ENCODE assay signal across 12 mouse cellular contexts in the genomic region with DNA sequence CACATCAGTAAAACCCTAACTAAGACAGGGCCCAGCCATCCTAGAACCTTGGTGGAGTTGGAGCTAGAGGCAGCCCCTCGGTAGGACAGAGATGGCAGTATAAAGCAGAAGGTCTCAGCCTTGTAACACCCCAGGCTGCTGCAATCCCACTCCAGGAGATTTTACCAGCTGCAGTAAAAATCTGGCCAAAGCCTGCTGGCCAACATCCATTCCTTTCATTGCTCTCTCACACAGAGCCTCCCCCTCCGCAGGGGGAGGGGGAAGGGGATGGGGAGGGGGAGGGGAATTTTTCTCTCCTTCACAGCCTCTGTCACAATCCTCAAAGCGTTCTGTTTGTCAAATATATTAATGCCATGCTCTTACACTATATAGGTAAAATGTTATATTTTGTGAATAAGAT. TPM values are rescaled to one million over a fixed set of nuclear protein-coding genes. Genes with fewer than 3 reads are reported as not detected.
A peak's percentile ranks its signal among the peaks of the same experiment; 100 is the strongest.
DNase-seq lines count a peak whose midpoint lies in the region; ATAC-seq lines count a peak whose summit lies in the region.
"Had no signal": no experiment of that assay in that cellular context is flagged by ENCODE, and none has a peak within 500 bp of the region (broad histone marks: within the 10 kb centered on the region; RNA-seq: fewer than 3 reads in every experiment).

No protein-coding gene starts in this region.

- peaks cover 9% of the 10 kb centered on the region for H3K4me1 ChIP-seq in forebrain, embryonic 13.5 days
- H3K4me1 ChIP-seq in forebrain, embryonic 11.5 days (replicated peaks; ENCODE audit: control insufficient read depth, insufficient read depth, low read length) = 0 out of 2 replicates have a peak, but pooled peaks cover 2% of the 10 kb centered on the region
- peaks cover 8% of the 10 kb centered on the region for H3K4me1 ChIP-seq in neural tube, embryonic 11.5 days (ENCODE audit: control insufficient read depth, insufficient read depth, low read length)
- 0 out of 2 replicates have a peak, but pooled peaks cover 3% of the 10 kb centered on the region for H3K4me1 ChIP-seq in hindbrain, embryonic 16.5 days (ENCODE audit: control insufficient read depth, insufficient read depth, low read depth, low read length)
- H3K4me1 ChIP-seq in neural tube, embryonic 15.5 days = 0 out of 2 replicates have a peak, but pooled peaks cover 3% of the 10 kb centered on the region
- no peaks in the 10 kb centered on the region for H3K4me1 ChIP-seq in intestine, embryonic 16.5 days (ENCODE audit: control insufficient read depth, insufficient read depth, low read length)

- ATAC-seq in forebrain, embryonic 13.5 days = peak; percentile 34; the same call in 1 of the 2 replicates
- no peak for ATAC-seq in forebrain, embryonic 11.5 days (replicated peaks; ENCODE audit: low FRiP score)
- peak; percentile 52 for ATAC-seq in neural tube, embryonic 11.5 days (ENCODE audit: insufficient read depth, low FRiP score, low TSS enrichment)
- ATAC-seq in hindbrain, embryonic 16.5 days = peak; percentile 62
- ATAC-seq in neural tube, embryonic 15.5 days (ENCODE audit: low FRiP score) = peak; percentile 64; the same call in 1 of the 2 replicates
- ATAC-seq in intestine, embryonic 16.5 days = no peak
- ATAC-seq in megakaryocyte, adult 5-6 weeks (ENCODE audit: poor library complexity, severe bottlenecking) = no peak

- H3K9me3 ChIP-seq in forebrain, embryonic 13.5 days (replicated peaks) = no peaks in the 10 kb centered on the region
- H3K9me3 ChIP-seq in forebrain, embryonic 11.5 days (ENCODE audit: control insufficient read depth, low read length) = no peaks in the 10 kb centered on the region
- H3K9me3 ChIP-seq in neural tube, embryonic 11.5 days (ENCODE audit: control insufficient read depth, low read length) = no peaks in the 10 kb centered on the region
- no peaks in the 10 kb centered on the region for H3K9me3 ChIP-seq in hindbrain, embryonic 16.5 days (ENCODE audit: control insufficient read depth, low read length)
- no peaks in the 10 kb centered on the region for H3K9me3 ChIP-seq in neural tube, embryonic 15.5 days (replicated peaks)
- no peaks in the 10 kb centered on the region for H3K9me3 ChIP-seq in intestine, embryonic 16.5 days (ENCODE audit: control insufficient read depth, low read length)

- H3K4me3 ChIP-seq in forebrain, embryonic 13.5 days = no peak overlapping the region
- H3K4me3 ChIP-seq in forebrain, embryonic 11.5 days (ENCODE audit: low read depth, low read length) = no peak overlapping the region
- H3K4me3 ChIP-seq in neural tube, embryonic 11.5 days (ENCODE audit: low read depth, low read length) = no peak overlapping the region
- H3K4me3 ChIP-seq in hindbrain, embryonic 16.5 days (ENCODE audit: low read length) = no peak overlapping the region
- H3K4me3 ChIP-seq in neural tube, embryonic 15.5 days (replicated peaks) = no peak overlapping the region
- no peak overlapping the region for H3K4me3 ChIP-seq in intestine, embryonic 16.5 days (ENCODE audit: low read length)

- H3K9ac ChIP-seq in forebrain, embryonic 13.5 days = no peak overlapping the region
- no peak overlapping the region for H3K9ac ChIP-seq in forebrain, embryonic 11.5 days (ENCODE audit: low read length)
- no peak overlapping the region; the same call in 1 of the 2 replicates for H3K9ac ChIP-seq in neural tube, embryonic 11.5 days (ENCODE audit: low read length)
- H3K9ac ChIP-seq in hindbrain, embryonic 16.5 days (ENCODE audit: low read depth, low read length) = no peak overlapping the region
- H3K9ac ChIP-seq in neural tube, embryonic 15.5 days (replicated peaks) = no peak overlapping the region
- no peak overlapping the region for H3K9ac ChIP-seq in intestine, embryonic 16.5 days (ENCODE audit: low read depth, low read length)

- no peaks in the 10 kb centered on the region for H3K27me3 ChIP-seq in forebrain, embryonic 13.5 days
- no peaks in the 10 kb centered on the region for H3K27me3 ChIP-seq in forebrain, embryonic 11.5 days (ENCODE audit: control insufficient read depth, insufficient read depth, low read length)
- no peaks in the 10 kb centered on the region for H3K27me3 ChIP-seq in neural tube, embryonic 11.5 days (ENCODE audit: control insufficient read depth, insufficient read depth, low read length)
- no peaks in the 10 kb centered on the region for H3K27me3 ChIP-seq in hindbrain, embryonic 16.5 days (replicated peaks; ENCODE audit: control insufficient read depth, insufficient read depth, low read length)
- no peaks in the 10 kb centered on the region for H3K27me3 ChIP-seq in neural tube, embryonic 15.5 days (replicated peaks)
- no peaks in the 10 kb centered on the region for H3K27me3 ChIP-seq in intestine, embryonic 16.5 days (replicated peaks; ENCODE audit: control insufficient read depth, insufficient read depth, low read length)

- H3K27ac ChIP-seq in forebrain, embryonic 13.5 days = no peak overlapping the region
- no peak overlapping the region for H3K27ac ChIP-seq in forebrain, embryonic 11.5 days (ENCODE audit: low read depth, low read length)
- H3K27ac ChIP-seq in neural tube, embryonic 11.5 days (ENCODE audit: low read depth, low read length) = no peak overlapping the region
- no peak overlapping the region for H3K27ac ChIP-seq in hindbrain, embryonic 16.5 days (ENCODE audit: low read depth, low read length)
- H3K27ac ChIP-seq in neural tube, embryonic 15.5 days (replicated peaks) = 0 out of 2 replicates have a peak overlapping the region, but pooled peaks have one; percentile 18
- H3K27ac ChIP-seq in intestine, embryonic 16.5 days (ENCODE audit: low read length) = no peak overlapping the region

- peaks cover 27% of the 10 kb centered on the region for H3K36me3 ChIP-seq in forebrain, embryonic 13.5 days (ENCODE audit: poor library complexity, severe bottlenecking)
- H3K36me3 ChIP-seq in forebrain, embryonic 11.5 days (ENCODE audit: control insufficient read depth, insufficient read depth, low read length) = no peaks in the 10 kb centered on the region; the same call in 1 of the 2 replicates
- peaks cover 2% of the 10 kb centered on the region; the same call in 1 of the 2 replicates for H3K36me3 ChIP-seq in neural tube, embryonic 11.5 days (ENCODE audit: control insufficient read depth, insufficient read depth, low read length)
- H3K36me3 ChIP-seq in hindbrain, embryonic 16.5 days (ENCODE audit: control insufficient read depth, insufficient read depth, low read length) = peaks cover 9% of the 10 kb centered on the region
- peaks cover 16% of the 10 kb centered on the region for H3K36me3 ChIP-seq in neural tube, embryonic 15.5 days
- 0 out of 2 replicates have a peak, but pooled peaks cover 5% of the 10 kb centered on the region for H3K36me3 ChIP-seq in intestine, embryonic 16.5 days (ENCODE audit: control insufficient read depth, insufficient read depth, low read length)

- no peak for DNase-seq in forebrain, embryonic 11.5 days (ENCODE audit: low spot score)
- DNase-seq in neural tube, embryonic 11.5 days (ENCODE audit: low spot score) = no peak
- no peak for DNase-seq in neural tube, embryonic 10.5 days (ENCODE audit: extremely low spot score, low spot score)
- DNase-seq: B cell, adult 2 months; cerebellum, adult 18-20 months; kidney, adult 18-20 months had no signal

- H3K4me2 ChIP-seq in forebrain, embryonic 13.5 days = no peak overlapping the region
- no peak overlapping the region for H3K4me2 ChIP-seq in forebrain, embryonic 11.5 days (ENCODE audit: low read depth, low read length, severe bottlenecking)
- no peak overlapping the region for H3K4me2 ChIP-seq in neural tube, embryonic 11.5 days (ENCODE audit: low read depth)
- no peak overlapping the region for H3K4me2 ChIP-seq in hindbrain, embryonic 16.5 days (ENCODE audit: low read length)
- no peak overlapping the region for H3K4me2 ChIP-seq in neural tube, embryonic 15.5 days
- no peak overlapping the region for H3K4me2 ChIP-seq in intestine, embryonic 16.5 days (ENCODE audit: low read depth, low read length)

- 45% methylated on average over 2 of the region's 3 CpGs for WGBS in forebrain, embryonic 13.5 days
- WGBS in forebrain, embryonic 11.5 days = 41% methylated on average over 3 of the region's 3 CpGs
- WGBS in neural tube, embryonic 11.5 days = 10% methylated on average over 3 of the region's 3 CpGs
- WGBS in hindbrain, embryonic 16.5 days = 23% methylated on average over 2 of the region's 3 CpGs
- 6% methylated on average over 3 of the region's 3 CpGs for WGBS in neural tube, embryonic 15.5 days
- WGBS in intestine, embryonic 16.5 days = 43% methylated on average over 2 of the region's 3 CpGs

RNA-seq across cellular contexts. Expression of gene Plrg1, which starts 21.2 kb away (rescaled TPM):
- polyA plus RNA-seq in forebrain, embryonic 13.5 days (2015; fragmentation: Nextera tagmentation; extraction: Ambion mirVana) = 121 and 123 TPM in 2 replicates
- polyA plus RNA-seq in forebrain, embryonic 11.5 days (2014; fragmentation: Nextera tagmentation; extraction: Ambion mirVana) = 129 and 135 TPM in 2 replicates
- polyA plus RNA-seq in neural tube, embryonic 11.5 days (2014; fragmentation: Nextera tagmentation; extraction: Ambion mirVana) = 141 and 149 TPM in 2 replicates
- polyA plus RNA-seq in hindbrain, embryonic 16.5 days (2015; fragmentation: Nextera tagmentation; extraction: Ambion mirVana) = 95.2 and 95.7 TPM in 2 replicates
- polyA plus RNA-seq in neural tube, embryonic 15.5 days (2015; fragmentation: Nextera tagmentation; extraction: Ambion mirVana) = 92.6 and 97.6 TPM in 2 replicates
- polyA plus RNA-seq in intestine, embryonic 16.5 days (2015; fragmentation: Nextera tagmentation; extraction: Ambion mirVana) = 81.0 and 87.1 TPM in 2 replicates
- total RNA-seq in megakaryocyte, adult 5-6 weeks (2015) = 34.9 and 44.2 TPM in 2 replicates
- total RNA-seq in megakaryocyte, adult 5-6 weeks (2017) = 48.3 and 59.0 TPM in 2 replicates

RNA-seq across cellular contexts. Expression of gene Fgb, which starts 26.9 kb away (rescaled TPM):
- polyA plus RNA-seq in forebrain, embryonic 13.5 days (2015; fragmentation: Nextera tagmentation; extraction: Ambion mirVana) = 0.37 TPM in 1 of 2 replicates, not detected in the other
- not detected in 2 replicates for polyA plus RNA-seq in forebrain, embryonic 11.5 days (2014; fragmentation: Nextera tagmentation; extraction: Ambion mirVana)
- polyA plus RNA-seq in neural tube, embryonic 11.5 days (2014; fragmentation: Nextera tagmentation; extraction: Ambion mirVana) = 0.08 and 0.16 TPM in 2 replicates
- not detected in 2 replicates for polyA plus RNA-seq in hindbrain, embryonic 16.5 days (2015; fragmentation: Nextera tagmentation; extraction: Ambion mirVana)
- 0.20 and 1.1 TPM in 2 replicates for polyA plus RNA-seq in neural tube, embryonic 15.5 days (2015; fragmentation: Nextera tagmentation; extraction: Ambion mirVana)
- polyA plus RNA-seq in intestine, embryonic 16.5 days (2015; fragmentation: Nextera tagmentation; extraction: Ambion mirVana) = 10.5 and 13.7 TPM in 2 replicates
- not detected in 2 replicates for total RNA-seq in megakaryocyte, adult 5-6 weeks (2015)
- total RNA-seq in megakaryocyte, adult 5-6 weeks (2017) = not detected in 2 replicates
- polyA plus RNA-seq: spleen, adult 2 months had no signal

RNA-seq across cellular contexts. Expression of gene Fga, which starts 50.7 kb away (rescaled TPM):
- 1.00 TPM in 1 of 2 replicates, not detected in the other for polyA plus RNA-seq in forebrain, embryonic 13.5 days (2015; fragmentation: Nextera tagmentation; extraction: Ambion mirVana)
- not detected in 2 replicates for polyA plus RNA-seq in forebrain, embryonic 11.5 days (2014; fragmentation: Nextera tagmentation; extraction: Ambion mirVana)
- 0.14 TPM in 1 of 2 replicates, not detected in the other for polyA plus RNA-seq in neural tube, embryonic 11.5 days (2014; fragmentation: Nextera tagmentation; extraction: Ambion mirVana)
- not detected in 2 replicates for polyA plus RNA-seq in hindbrain, embryonic 16.5 days (2015; fragmentation: Nextera tagmentation; extraction: Ambion mirVana)
- polyA plus RNA-seq in neural tube, embryonic 15.5 days (2015; fragmentation: Nextera tagmentation; extraction: Ambion mirVana) = 0.06 and 0.73 TPM in 2 replicates
- polyA plus RNA-seq in intestine, embryonic 16.5 days (2015; fragmentation: Nextera tagmentation; extraction: Ambion mirVana) = 11.6 and 19.2 TPM in 2 replicates
- not detected in 2 replicates for total RNA-seq in megakaryocyte, adult 5-6 weeks (2015)
- not detected in 2 replicates for total RNA-seq in megakaryocyte, adult 5-6 weeks (2017)

RNA-seq across cellular contexts. Expression of gene Dchs2, which starts 51.2 kb away (rescaled TPM):
- 0.12 and 0.13 TPM in 2 replicates for polyA plus RNA-seq in forebrain, embryonic 13.5 days (2015; fragmentation: Nextera tagmentation; extraction: Ambion mirVana)
- 0.05 TPM in 1 of 2 replicates, not detected in the other for polyA plus RNA-seq in forebrain, embryonic 11.5 days (2014; fragmentation: Nextera tagmentation; extraction: Ambion mirVana)
- polyA plus RNA-seq in neural tube, embryonic 11.5 days (2014; fragmentation: Nextera tagmentation; extraction: Ambion mirVana) = 1.1 and 1.2 TPM in 2 replicates
- polyA plus RNA-seq in hindbrain, embryonic 16.5 days (2015; fragmentation: Nextera tagmentation; extraction: Ambion mirVana) = 0.89 and 0.92 TPM in 2 replicates
- polyA plus RNA-seq in neural tube, embryonic 15.5 days (2015; fragmentation: Nextera tagmentation; extraction: Ambion mirVana) = 1.1 and 1.2 TPM in 2 replicates
- 0.06 and 0.12 TPM in 2 replicates for polyA plus RNA-seq in intestine, embryonic 16.5 days (2015; fragmentation: Nextera tagmentation; extraction: Ambion mirVana)
- not detected in 2 replicates for total RNA-seq in megakaryocyte, adult 5-6 weeks (2015)
- not detected in 2 replicates for total RNA-seq in megakaryocyte, adult 5-6 weeks (2017)

Comparison
In these comparisons a context has a peak if more than half of its experiments do, and no peak if none do; other contexts are left out.
1. ATAC-seq: peak in forebrain, embryonic 13.5 days (single experiment), neural tube, embryonic 11.5 days (single experiment), hindbrain, embryonic 16.5 days (single experiment) and neural tube, embryonic 15.5 days (single experiment); none in forebrain, embryonic 11.5 days (single experiment), intestine, embryonic 16.5 days (single experiment) and megakaryocyte, adult 5-6 weeks (single experiment).